Mouse (Mus musculus) MEL (cell line): ENCODE data around the gene Hist2h2ac. TPM values are rescaled to one million over a fixed set of nuclear protein-coding genes. Genes with fewer than 3 reads are reported as not detected.

Experiments used
- BHLHE40 ChIP-seq: IDR thresholded peaks from 2 replicates; pipeline ENCODE4 v1.6.1; 2012; ENCODE audit warnings: low read depth, mild to moderate bottlenecking, inconsistent platforms, low read length, improper control_type of control experiment, borderline replicate concordance
- CHD1 ChIP-seq: IDR thresholded peaks from 2 replicates; pipeline ENCODE4 v1.6.1; 2012; ENCODE audit warnings: low read depth, mild to moderate bottlenecking, inconsistent platforms, low read length, improper control_type of control experiment
- E2F4 ChIP-seq: IDR thresholded peaks from 2 replicates; pipeline ENCODE4 v1.6.1; 2011; ENCODE audit warnings: low read depth, low read length, improper control_type of control experiment, borderline replicate concordance
- ETS1 ChIP-seq: IDR thresholded peaks from 2 replicates; pipeline ENCODE4 v1.6.1; 2012; ENCODE audit warnings: low read depth, mild to moderate bottlenecking, inconsistent platforms, low read length, improper control_type of control experiment, moderate library complexity
- HCFC1 ChIP-seq: IDR thresholded peaks from 2 replicates; pipeline ENCODE4 v1.6.1; 2012; ENCODE audit warnings: low read depth, mild to moderate bottlenecking, inconsistent platforms, low read length, improper control_type of control experiment, moderate library complexity
- KAT2A ChIP-seq: conservative IDR thresholded peaks from 2 replicates; pipeline ENCODE4 v1.6.1; 2012; ENCODE audit warnings: low read depth, low read length, improper control_type of control experiment, inconsistent platforms
- MAFK ChIP-seq: IDR thresholded peaks from 2 replicates; pipeline ENCODE4 v1.6.1; 2011; ENCODE audit warnings: low read depth, mild to moderate bottlenecking, low read length, improper control_type of control experiment, borderline replicate concordance
- MAX ChIP-seq: IDR thresholded peaks from 2 replicates; pipeline ENCODE4 v1.6.1; 2011; ENCODE audit warnings: low read length, improper control_type of control experiment
- MAZ ChIP-seq: IDR thresholded peaks from 2 replicates; pipeline ENCODE4 v1.6.1; 2012; ENCODE audit warnings: low read depth, mild to moderate bottlenecking, inconsistent platforms, low read length, improper control_type of control experiment
- MEF2A ChIP-seq: IDR thresholded peaks from 2 replicates; pipeline ENCODE4 v1.6.1; 2014; ENCODE audit warnings: low read depth, mild to moderate bottlenecking, inconsistent platforms, low read length, improper control_type of control experiment; ENCODE audit not compliant: poor library complexity, insufficient replicate concordance, severe bottlenecking; ENCODE audit errors: extremely low read depth
- MYB ChIP-seq: IDR thresholded peaks from 2 replicates; pipeline ENCODE4 v1.6.1; 2011; ENCODE audit warnings: mild to moderate bottlenecking, low read depth, low read length, improper control_type of control experiment
- NELFE ChIP-seq: IDR thresholded peaks from 2 replicates; pipeline ENCODE4 v1.6.1; 2011; ENCODE audit warnings: low read depth, low read length, improper control_type of control experiment
- NRF1 ChIP-seq: IDR thresholded peaks from 2 replicates; pipeline ENCODE4 v1.6.1; 2014; ENCODE audit warnings: low read depth, mild to moderate bottlenecking, inconsistent platforms, low read length, improper control_type of control experiment, moderate library complexity; ENCODE audit not compliant: poor library complexity, insufficient read depth, severe bottlenecking
- POLR2A ChIP-seq, 2 experiments: IDR thresholded peaks; 2 replicates each; pipeline ENCODE4 v1.6.1; 2011 to 2012; ENCODE audit warnings: low read length in 2 of 2, mild to moderate bottlenecking in 2 of 2, control low read depth in 1 of 2, improper control_type of control experiment in 1 of 2, low read depth in 1 of 2, moderate library complexity in 1 of 2; ENCODE audit not compliant: control insufficient read depth in 1 of 2, insufficient read depth in 1 of 2, poor library complexity in 1 of 2
- RAD21 ChIP-seq: IDR thresholded peaks from 2 replicates; pipeline ENCODE4 v1.6.1; 2011; ENCODE audit warnings: mild to moderate bottlenecking, low read depth, low read length, improper control_type of control experiment
- RCOR1 ChIP-seq: IDR thresholded peaks from 2 replicates; pipeline ENCODE4 v1.6.1; 2012; ENCODE audit warnings: low read depth, mild to moderate bottlenecking, inconsistent platforms, low read length, improper control_type of control experiment
- TAL1 ChIP-seq: IDR thresholded peaks from 2 replicates; pipeline ENCODE4 v1.6.1; 2012; ENCODE audit warnings: mild to moderate bottlenecking, inconsistent platforms, low read length, moderate library complexity, mixed read lengths
- TCF12 ChIP-seq: IDR thresholded peaks from 2 replicates; pipeline ENCODE4 v1.6.1; 2014; ENCODE audit warnings: low read depth, mild to moderate bottlenecking, inconsistent platforms, low read length, improper control_type of control experiment, moderate library complexity
- UBTF ChIP-seq: IDR thresholded peaks from 2 replicates; pipeline ENCODE4 v1.6.1; 2012; ENCODE audit warnings: low read depth, mild to moderate bottlenecking, inconsistent platforms, low read length, improper control_type of control experiment, moderate library complexity, borderline replicate concordance; ENCODE audit not compliant: insufficient read depth
- USF1 ChIP-seq: IDR thresholded peaks from 2 replicates; pipeline ENCODE4 v1.6.1; 2014; ENCODE audit warnings: low read depth, mild to moderate bottlenecking, inconsistent platforms, low read length, improper control_type of control experiment, moderate library complexity
- ZNF384 ChIP-seq: IDR thresholded peaks from 2 replicates; pipeline ENCODE4 v1.6.1; 2012; ENCODE audit warnings: low read depth, mild to moderate bottlenecking, inconsistent platforms, low read length, improper control_type of control experiment
- polyA plus RNA-seq, 2 experiments: library from polyadenylated mRNA; stranded (reverse) in 1 of 2; unstranded in 1 of 2; fragments of >175 nt in 1 of 2; fragments of >200 nt in 1 of 2; gene quantifications; 2 replicates each; pipeline versions ENCODE4 v1.2.1 to v1.2.4; 2012; ENCODE audit warnings: low replicate concordance in 2 of 2, low read depth in 1 of 2; ENCODE audit not compliant: insufficient read length in 2 of 2, insufficient read depth in 1 of 2, missing spikeins in 1 of 2
- total RNA-seq: library from RNA; depleted of rRNA; stranded (reverse); fragments of 300-350 nt; gene quantifications from 2 replicates; pipeline ENCODE4 v1.2.3, GENCODE M21; 2012

Hist2h2ac gene
- total and polyA plus RNA-seq, 3 experiments = 4.8 to 2,824 TPM; not detected in 1

GRCm38 (mm10) chr3:96172197-96173178 is 48.2 kb downstream of the Hist2h2ac start, which contains the start of gene Sf3b4 (continued):
- no peak for TF ChIP-seq MEF2A
- TF ChIP-seq KAT2A = peak; percentile 80; the same call in 1 of the 2 replicates
- TF ChIP-seq MAFK = no peak
- peak; percentile 96 for TF ChIP-seq HCFC1
- TF ChIP-seq RAD21 = no peak
- TF ChIP-seq MYB = no peak
- TF ChIP-seq CHD1 = 0 out of 2 replicates have a peak, but pooled peaks have one; percentile 71
- 0 out of 2 replicates have a peak, but pooled peaks have one; percentile 24 for TF ChIP-seq RCOR1
- no peak; the same call in 1 of the 2 replicates for TF ChIP-seq UBTF
- TF ChIP-seq E2F4 = 0 out of 2 replicates have a peak, but pooled peaks have one; percentile 10
- peak; percentile 100 for TF ChIP-seq MAZ
- TF ChIP-seq NRF1 = no peak
- TF ChIP-seq NELFE = peak; percentile 99
- TF ChIP-seq BHLHE40 = 0 out of 2 replicates have a peak, but pooled peaks have one; percentile 2
- TF ChIP-seq MAX = peak; percentile 60
- TF ChIP-seq USF1 = peak; percentile 37; the same call in 1 of the 2 replicates
- TF ChIP-seq ZNF384 = no peak
- no peak for TF ChIP-seq TAL1
- TF ChIP-seq ETS1 = peak; percentile 18; the same call in 1 of the 2 replicates
- peak; percentile 93 to 99 for TF ChIP-seq POLR2A (IDR thresholded peaks at IDR 0.05; ENCODE audit: control insufficient read depth in 1 of 2, insufficient read depth in 1 of 2, low read depth in 1 of 2, low read length in 2 of 2, poor library complexity in 1 of 2)
- TF ChIP-seq TCF12 = peak; percentile 77
